Mouse (Mus musculus) brain, embryonic 14.5 days (tissue): ENCODE measurements at regions not wholly inside any gene's neighbourhood (a gene's known extent, or its start where the extent isn't known, plus 50 kb on each side); places are given as distances from the start of the nearest gene placed in this dataset.

Experiments used
- CTCF ChIP-seq: fragments of 200-500 bp; IDR thresholded peaks from 2 replicates; pipeline ENCODE4 v1.5.1; 2012; ENCODE audit warnings: inconsistent platforms, mild to moderate bottlenecking, moderate library complexity, borderline replicate concordance; ENCODE audit not compliant: insufficient read depth, insufficient read length; ENCODE audit errors: extremely low read depth
- POLR2A ChIP-seq: fragments of 200-500 bp; IDR thresholded peaks from 2 replicates; pipeline ENCODE4 v1.6.1; 2012; ENCODE audit warnings: mild to moderate bottlenecking, inconsistent platforms, borderline replicate concordance; ENCODE audit not compliant: poor library complexity, insufficient read depth, insufficient read length, severe bottlenecking; ENCODE audit errors: extremely low read depth

DNA sequence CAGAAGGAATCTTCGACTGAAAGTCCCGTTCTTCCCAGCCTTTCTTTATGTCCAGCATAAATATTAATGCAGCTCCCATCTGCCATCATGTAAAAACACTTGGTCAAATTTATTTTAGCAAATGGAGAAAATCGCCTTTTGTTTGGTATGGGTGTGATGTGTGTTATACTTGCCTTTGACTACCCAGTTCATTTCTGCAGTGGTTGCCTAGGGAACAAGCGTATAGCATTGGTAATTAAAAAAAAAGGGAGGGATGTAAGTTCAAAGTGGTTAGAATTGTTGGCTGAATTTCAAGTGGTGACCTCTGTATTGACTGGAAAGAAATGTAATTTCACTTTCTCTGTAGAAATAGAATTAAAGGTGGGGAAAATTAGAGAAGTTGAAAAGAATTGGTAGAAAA lies 75.6 kb upstream of the Lcorl start:
- TF ChIP-seq POLR2A (no peak), CTCF (no peak)
